Mouse (Mus musculus) adrenal gland, postnatal 14 days (tissue): Measurements from ENCODE around the gene Riox1. TPM values are rescaled to one million over a fixed set of nuclear protein-coding genes. Genes with fewer than 3 reads are reported as not detected.

ENCODE experiments used
- DNase-seq: peaks from one replicate; pipeline ENCODE4 v3.0.0; 2021; ENCODE audit warnings: mixed read lengths
- total RNA-seq: library from RNA; stranded (reverse); gene quantifications from 2 replicates; pipeline ENCODE4 v1.2.3, GENCODE M21; 2021

Gene Riox1
- total RNA-seq, 1 experiment from 2014 or later, result 13.8 TPM

DNA sequence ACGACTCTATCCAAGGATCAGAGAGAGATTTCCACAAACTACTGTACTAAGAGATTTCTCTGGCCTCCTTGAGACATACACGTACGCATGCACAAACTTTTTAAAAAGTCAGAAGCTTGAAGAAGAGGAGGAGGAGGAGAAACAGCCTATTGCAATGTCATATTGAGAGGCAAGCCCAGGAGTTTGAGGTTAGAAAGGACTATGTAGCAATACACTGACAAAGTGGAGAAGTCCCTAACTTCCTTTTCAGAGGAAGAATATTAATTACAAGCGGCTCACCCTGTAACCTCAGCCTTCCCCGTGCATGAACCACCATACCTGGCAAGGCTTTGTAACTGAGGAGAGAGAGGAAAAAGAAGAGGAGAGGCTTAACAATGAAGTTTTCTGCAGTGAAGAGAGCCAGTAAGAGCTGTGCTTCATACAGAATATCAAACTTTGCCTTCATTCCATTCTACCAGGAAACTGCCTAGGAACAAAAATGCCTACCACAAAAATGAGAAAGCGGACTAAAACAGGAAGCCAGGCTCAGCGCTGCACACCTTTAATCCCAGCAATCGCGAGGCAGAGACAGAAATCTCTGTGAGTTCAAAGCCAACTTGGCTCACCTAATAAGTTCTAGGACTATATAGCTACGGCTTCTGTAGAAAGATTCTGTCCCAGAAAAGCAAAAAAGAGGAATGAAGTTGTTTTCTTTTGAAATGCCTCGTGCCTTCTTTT, 474 bp upstream of the Riox1 start:
- no peak for DNase-seq

DNA sequence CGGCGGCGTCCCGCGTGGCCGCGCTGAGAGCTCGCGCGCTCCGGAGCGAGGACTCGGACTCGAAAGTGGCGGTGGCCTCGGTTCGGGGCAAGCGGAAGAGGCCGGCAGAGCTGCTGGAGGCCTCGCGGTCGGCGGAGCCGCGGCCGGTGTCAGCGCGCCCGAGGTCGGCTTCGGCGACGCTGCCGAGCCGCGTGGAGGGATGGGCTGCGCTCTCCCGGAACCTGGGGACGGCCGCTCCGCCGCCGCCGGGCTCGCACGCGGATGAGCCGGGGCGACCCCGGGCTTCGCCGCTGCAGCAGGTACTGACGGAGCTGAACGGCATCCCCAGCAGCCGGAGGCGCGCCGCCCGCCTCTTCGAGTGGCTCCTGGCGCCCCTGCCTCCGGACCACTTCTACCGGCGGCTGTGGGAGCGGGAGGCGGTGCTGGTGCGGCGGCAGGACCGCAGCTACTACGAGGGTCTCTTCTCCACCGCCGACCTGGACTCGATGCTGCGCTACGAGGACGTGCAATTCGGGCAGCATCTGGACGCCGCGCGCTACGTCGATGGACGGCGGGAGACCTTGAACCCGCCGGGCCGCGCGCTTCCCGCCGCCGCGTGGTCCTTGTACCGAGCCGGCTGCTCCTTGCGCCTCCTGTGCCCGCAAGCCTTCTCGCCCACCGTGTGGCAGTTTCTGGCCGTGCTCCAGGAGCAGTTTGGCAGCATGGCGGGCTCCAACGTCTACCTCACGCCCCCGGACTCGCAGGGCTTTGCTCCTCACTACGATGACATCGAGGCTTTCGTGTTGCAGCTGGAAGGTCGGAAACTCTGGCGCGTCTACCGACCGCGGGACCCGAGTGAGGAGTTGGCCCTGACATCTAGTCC, 663 bp downstream of the Riox1 start:
- peak; percentile 67 for DNase-seq

DNA sequence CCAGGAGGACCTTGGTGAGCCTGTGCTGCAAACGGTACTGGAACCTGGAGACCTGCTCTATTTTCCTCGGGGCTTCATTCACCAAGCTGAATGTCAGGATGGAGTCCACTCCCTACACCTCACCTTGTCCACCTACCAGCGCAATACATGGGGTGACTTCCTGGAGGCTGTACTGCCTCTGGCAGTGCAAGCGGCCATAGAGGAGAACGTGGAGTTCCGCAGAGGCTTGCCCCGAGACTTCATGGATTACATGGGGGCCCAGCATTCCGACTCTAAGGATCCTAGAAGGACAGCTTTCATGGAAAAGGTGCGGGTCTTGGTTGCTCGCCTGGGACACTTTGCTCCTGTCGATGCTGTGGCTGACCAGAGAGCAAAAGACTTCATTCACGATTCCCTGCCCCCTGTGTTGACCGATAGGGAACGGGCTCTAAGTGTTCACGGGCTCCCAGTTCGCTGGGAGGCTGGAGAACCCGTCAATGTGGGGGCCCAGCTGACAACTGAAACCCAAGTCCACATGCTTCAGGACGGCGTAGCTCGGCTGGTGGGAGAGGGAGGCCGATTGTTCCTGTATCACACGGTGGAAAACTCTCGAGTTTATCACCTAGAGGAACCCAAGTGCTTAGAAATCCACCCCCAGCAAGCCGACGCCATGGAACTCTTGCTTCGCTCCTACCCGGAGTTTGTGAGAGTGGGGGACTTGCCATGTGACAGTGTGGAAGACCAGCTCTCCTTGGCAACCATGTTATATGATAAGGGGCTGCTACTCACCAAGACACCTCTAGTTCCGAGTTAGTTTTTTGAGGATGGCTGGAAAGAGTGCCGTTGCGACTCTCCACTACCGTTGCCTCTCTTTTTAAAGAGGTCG, 1.5 kb downstream of the Riox1 start:
- DNase-seq, result no peak

DNA sequence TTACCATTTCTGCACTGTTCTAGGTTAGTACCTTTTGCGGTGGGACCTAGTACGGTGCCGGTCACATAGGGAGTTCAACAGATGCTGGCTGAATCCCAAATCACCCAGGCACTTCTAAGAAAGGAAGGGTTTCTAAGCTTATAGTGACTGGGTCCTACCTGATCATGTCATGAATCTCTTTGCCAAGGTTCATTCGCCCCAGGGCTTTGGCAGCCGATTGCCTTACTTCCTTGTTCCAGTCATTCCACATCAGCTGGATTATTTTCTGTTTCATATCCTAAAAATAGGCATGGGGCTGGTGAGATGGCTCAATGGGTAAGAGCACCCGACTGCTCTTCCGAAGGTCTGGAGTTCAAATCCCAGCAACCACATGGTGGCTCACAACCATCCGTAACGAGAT, 7.9 kb downstream of the Riox1 start:
- DNase-seq, result no peak

DNA sequence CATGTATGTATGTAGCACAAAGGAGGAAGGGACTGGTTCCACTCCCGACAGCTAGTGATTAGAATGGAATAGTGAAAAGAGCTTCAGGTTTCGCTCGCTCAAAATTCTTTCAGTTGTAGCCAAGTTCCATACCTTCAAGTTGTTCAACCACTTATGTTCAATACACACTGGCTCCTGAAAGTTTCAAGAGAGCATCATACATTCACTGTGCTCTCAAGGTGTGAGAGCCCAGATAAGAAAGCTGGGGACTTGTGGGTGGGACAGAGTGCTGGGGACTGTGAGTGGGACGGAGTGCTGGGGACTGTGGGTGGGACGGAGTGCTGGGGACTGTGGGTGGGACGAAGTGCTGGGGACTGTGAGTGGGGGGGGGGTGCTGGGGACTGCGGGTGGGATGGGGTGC, 14.8 kb downstream of the Riox1 start:
- no peak for DNase-seq

- peak; percentile 56 for DNase-seq
Measured at GRCm38 (mm10) chr12:83972117-83972516, 21.7 kb downstream of the Riox1 start.

DNA sequence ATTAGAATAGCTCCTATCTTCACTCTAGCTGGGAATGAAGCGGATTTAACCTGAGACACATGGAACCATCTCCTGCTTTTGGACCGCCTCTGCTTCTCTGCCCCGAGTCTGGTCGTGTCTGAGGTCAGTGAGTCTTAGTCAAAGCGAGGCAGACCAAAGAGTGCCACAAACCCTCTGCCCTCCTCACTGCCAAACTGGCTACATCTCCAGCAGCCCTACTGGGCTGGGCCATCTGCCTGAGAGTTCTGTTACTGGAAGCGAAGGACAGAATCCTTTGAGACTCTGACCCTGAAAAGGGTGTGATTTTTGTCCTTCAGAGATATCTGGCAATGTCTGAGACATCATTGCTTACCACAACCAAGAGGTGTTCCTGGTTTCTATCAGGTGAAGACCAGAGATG, 28.5 kb downstream of the Riox1 start:
- no peak for DNase-seq

DNA sequence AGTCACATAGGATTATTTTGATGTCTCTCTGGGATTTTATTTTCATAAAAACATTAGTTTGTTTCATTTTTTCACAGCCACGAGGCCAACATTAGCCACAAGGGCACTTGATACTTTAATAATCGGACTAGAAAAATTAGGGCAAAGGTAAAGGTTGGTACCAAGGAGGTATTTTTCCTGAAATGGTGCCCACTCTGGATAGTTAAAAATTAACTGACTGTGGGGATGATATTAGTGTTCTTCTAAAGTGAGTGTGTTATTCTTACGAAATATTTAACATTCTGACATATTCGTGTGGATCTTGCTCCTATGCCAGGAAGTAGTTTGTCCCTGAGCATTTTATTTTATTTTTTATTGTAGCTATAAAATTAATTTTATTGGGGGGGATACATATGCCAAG, 31.2 kb downstream of the Riox1 start:
- DNase-seq, result no peak

DNA sequence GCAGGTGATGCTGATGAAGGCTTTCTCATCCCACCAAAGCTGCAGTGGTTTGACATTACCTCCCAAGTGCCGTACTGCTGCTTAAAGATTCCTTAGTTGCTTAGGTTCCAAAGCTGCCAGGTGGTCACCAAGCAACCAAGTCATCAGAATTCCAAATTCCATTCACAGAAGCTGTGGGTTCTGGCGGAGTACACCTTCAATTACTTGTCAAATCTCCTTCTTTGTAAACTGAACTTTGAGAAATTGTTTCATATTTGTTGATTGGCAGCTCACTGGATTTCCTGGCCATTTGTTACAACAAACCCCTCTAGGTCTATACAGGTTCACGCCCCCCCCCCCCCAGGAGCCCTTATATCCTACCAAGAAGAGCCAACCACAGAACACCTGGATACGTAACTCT, 34.3 kb downstream of the Riox1 start, which contains the start of gene Heatr4:
Gene Heatr4 (minus strand): TSS at position 101 of the 400 bp plus-strand sequence.
- no peak for DNase-seq

DNA sequence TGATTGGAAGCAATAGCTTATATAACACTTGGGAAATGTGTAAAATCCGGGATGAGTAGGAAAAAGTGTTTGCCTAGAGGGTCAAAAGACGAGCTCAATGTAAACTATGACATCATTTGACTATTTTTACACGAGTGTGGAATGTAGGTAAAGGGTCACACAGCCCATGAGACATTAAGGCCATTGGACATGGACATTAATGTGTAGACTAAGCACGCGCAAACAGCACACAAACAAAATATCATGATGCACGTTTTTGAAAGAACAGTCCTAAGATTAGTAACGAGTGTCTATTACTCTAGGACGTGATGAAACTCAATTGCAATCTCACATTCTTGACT, 36.8 kb downstream of the Riox1 start:
- DNase-seq, result no peak

DNA sequence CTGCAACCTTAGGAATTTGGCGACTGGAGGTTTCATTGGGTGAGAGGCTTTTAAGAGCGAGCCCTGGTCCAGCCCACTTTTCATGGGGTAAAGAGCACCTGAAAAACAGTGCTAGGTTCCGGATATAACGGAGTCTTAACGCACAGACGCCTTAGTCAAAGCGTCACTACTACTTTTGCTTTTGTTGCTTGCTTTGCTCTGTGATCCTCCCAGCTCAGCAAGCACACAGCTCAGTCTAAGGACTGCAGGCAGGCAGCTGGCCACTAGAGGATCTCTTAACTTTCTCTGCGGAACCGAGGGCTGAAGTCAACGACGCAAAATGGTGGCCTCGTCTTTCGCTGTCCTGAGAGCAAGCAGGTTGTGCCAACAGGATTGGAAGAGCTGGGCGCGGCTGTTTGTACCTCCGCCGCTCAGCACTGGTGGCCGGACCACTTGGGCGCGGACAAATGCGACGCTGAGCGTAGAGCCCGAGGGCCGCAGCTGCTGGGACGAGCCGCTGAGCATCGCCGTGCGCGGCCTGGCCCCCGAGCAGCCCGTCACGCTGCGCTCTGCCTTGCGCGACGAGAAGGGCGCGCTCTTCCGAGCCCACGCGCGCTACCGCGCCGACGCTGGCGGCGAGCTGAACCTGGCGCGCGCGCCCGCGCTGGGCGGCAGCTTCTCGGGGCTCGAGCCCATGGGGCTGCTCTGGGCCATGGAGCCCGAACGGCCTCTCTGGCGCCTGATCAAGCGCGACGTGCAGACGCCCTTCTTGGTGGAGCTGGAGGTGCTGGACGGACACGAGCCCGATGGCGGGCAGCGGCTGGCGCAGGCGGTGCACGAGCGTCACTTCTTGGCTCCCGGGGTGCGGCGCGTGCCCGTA, 37.4 kb downstream of the Riox1 start, which contains the start of gene Acot2:
Gene Acot2 (plus strand): TSS at position 279 of the 859 bp plus-strand sequence.
- peak; percentile 83 for DNase-seq

DNA sequence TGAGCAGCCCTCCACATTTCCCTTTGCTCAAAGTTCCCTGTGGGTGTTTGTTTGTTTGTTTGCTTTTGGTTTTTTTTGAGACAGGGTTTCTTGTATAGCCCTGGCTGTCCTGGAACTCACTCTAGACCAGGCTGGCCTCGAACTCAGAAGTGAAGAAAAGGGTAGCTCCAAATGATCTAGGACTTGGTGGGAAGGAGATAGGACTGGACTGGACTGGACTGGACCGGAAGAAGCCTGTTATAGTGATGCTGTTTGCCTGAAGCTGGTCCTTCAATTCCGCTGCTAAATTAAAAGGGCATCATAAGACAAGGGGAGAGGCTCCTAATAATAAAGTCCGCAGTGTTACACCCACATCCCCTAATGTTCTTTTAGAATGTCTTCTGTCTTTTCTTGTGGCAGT, 38.1 kb downstream of the Riox1 start:
- no peak for DNase-seq

DNA sequence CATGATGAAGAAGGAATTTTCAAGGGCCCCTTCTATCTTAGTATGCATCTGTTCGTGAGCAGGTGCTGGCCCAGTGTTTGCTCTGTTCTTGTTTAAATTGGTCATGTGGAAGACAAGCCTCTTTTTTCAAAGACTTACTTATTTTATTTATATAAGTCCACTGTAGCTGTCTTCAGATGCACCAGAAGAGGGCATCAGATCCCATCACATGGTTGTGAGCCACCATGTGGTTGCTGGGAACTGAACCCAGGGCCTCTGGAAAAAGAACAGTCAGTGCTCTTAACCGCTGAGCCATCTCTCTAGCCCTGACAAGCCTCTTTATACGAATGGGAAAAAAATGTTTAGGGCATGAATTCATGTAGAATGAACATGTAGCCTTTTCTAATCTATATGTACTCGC, 39.0 kb downstream of the Riox1 start:
- no peak for DNase-seq

DNA sequence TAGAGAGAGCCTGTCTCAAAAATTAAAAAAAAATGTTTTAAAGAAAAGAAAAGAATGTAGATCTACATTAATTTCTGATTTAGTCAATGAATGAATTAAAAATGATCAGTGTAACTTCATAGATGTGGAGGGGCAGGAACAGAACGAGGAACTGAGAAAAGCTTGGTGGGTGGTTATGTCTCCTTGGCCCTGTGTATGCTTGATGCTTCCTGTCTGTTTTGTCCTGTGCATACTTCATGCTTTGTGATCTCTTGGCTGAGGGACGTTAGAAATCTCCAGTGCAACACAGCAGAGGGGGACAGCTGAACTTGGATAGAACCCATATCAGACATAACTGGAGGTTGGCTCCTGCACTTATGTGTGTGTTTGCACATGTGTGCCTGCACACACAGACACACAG, 46.8 kb downstream of the Riox1 start:
- no peak for DNase-seq

DNA sequence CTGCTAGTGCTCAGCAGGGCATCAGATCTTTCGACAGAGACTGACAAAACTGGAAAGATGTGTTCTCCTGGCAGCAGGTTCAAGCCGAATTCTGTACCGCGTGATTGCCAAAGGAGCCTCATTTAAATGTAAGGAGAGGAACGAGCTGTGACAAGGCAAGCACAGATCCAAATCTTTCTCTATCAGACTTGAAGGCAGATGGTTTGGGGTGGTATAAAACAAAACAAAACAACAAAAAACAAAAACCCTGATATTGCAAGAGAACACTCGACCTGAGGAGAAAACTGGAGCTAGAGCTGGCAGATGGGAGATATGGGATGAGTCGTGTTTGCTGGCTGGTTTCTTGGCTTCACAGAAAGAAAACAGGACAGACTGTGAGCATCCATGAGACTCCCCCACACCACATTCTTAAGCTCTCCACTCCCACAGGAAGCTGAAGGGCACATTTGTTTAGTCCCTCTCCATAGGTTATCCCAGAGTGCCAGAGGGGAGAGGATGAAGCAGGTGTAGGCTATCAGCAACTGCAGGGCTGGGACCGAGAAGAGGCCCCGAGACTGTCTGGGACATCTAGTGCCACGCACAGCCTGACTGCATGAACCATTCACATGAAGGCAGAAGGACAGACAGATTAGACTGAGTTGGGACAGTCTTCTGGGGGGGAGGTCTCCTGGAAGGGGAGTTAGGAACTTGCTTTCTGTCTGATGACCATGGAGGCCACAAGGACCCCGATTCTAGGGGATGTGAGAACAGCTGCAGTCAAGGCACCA, 48.1 kb downstream of the Riox1 start:
- DNase-seq, result no peak

GRCm38 (mm10) chr12:83999237-83999636, 48.8 kb downstream of the Riox1 start:
- peak; percentile 81 for DNase-seq

DNA sequence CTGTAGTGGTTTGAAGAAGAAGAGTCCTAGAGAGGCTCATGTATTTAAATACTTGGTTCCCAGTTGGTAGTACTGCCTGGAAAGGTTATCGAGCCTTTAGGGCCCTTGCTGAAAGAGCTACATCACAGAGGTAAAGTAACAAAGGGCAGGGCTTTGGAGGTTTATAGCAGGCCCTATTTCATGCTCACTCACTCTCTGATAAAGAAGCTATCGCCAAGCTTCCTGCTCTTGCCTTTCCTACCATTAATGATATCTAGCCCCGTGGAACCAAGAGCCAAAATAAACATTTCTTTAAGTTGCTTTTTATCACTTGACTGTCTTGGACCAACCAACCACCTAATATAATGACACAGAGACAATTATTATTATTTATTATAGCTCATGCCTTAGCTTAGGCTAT, 50.0 kb downstream of the Riox1 start:
- no peak for DNase-seq
